Mouse (Mus musculus) hematopoietic multipotent progenitor cell, adult 10-12 weeks (in vitro differentiated cells): Measurements from ENCODE around the gene Ldhb. TPM values are rescaled to one million over a fixed set of nuclear protein-coding genes. Genes with fewer than 3 reads are reported as not detected.

Experiments
- polyA plus RNA-seq: library from polyadenylated mRNA; stranded (reverse); fragments of >175 nt; gene quantifications from 2 replicates; pipeline ENCODE4 v1.2.3, GENCODE M21; 2012; ENCODE audit warnings: low replicate concordance

Gene Ldhb
- polyA plus RNA-seq: 1.4 and 2.4 TPM in 2 replicates

DNA sequence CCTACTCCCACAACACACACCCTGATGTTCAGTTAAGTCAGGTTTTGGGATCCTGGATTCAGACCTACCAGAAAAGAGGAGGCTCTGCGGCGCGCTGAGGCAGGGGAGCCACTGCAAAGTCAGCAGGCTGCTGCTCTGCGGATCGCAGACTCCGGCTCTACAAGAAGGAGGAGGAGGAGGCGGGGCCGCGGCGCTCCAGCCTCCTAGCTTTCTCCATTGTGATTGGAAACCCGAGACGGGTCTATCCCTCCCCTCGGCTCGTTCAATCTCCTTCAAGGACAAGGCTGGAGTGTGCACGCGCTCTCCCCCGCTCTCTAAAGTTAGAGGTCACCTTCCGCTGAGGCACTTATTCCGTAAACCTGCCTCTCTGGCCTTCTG lies at the start of gene Ldhb:
Ldhb (minus strand) TSS at position 173 of the 378 bp plus-strand sequence.

DNA sequence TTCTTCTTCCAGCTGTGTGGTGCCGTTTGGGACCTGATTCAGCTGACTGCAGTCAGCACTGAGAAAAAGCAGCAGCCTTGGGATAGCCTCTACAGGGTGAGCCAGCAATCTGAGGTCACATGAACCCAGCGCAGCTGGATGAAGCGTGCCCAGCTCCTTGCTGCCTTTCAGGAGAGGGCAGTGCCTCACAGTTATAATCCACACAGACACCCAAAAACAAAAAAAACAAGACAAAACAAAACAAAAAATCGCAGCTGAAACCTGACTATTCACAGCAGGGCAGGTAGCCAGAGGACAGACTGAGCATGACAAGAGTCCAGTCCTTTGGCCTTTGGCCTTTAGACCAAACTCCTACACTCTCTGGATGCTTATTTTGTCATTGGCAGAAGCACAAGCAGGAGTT lies 35.0 kb downstream of the Ldhb start, which contains the start of gene Gys2:
Gys2 (minus strand) TSS at position 309 of the 403 bp plus-strand sequence.

Other genes starting within 250 kb of the Ldhb start
- not detected in 2 replicates for gene Iapp, start 209.5 kb downstream of the Ldhb start, polyA plus RNA-seq
- 0.05 TPM in 1 of 2 replicates, not detected in the other for gene Slco1a5, start 185.0 kb downstream of the Ldhb start, polyA plus RNA-seq
- 1.7 and 2.4 TPM in 2 replicates for gene Pyroxd1, start 162.3 kb downstream of the Ldhb start, polyA plus RNA-seq
- 1.7 and 5.2 TPM in 2 replicates for gene Recql, start 120.9 kb downstream of the Ldhb start, polyA plus RNA-seq
- 15.3 and 15.6 TPM in 2 replicates for gene Golt1b, start 120.7 kb downstream of the Ldhb start, polyA plus RNA-seq
- 0.67 and 0.87 TPM in 2 replicates for gene Spx, start 94.5 kb downstream of the Ldhb start, polyA plus RNA-seq
- not detected in 2 replicates for gene Gys2, start 34.8 kb downstream of the Ldhb start, polyA plus RNA-seq
- gene Kcnj8, start 63.7 kb upstream of the Ldhb start, polyA plus RNA-seq: 2.4 and 4.0 TPM in 2 replicates
- gene Abcc9, start 194.4 kb upstream of the Ldhb start, polyA plus RNA-seq: 0.04 TPM in 1 of 2 replicates, not detected in the other
- gene Cmas, start 248.7 kb upstream of the Ldhb start, polyA plus RNA-seq: 31.0 and 39.6 TPM in 2 replicates